Mouse (Mus musculus): ENCODE results near the gene Ugt2b35.
"Not testable (repeated sequence)": the region's sequence is repeated elsewhere in the genome, so short reads cannot be mapped to it uniquely, and the experiment has no call there.

Ugt2b35 gene

DNA sequence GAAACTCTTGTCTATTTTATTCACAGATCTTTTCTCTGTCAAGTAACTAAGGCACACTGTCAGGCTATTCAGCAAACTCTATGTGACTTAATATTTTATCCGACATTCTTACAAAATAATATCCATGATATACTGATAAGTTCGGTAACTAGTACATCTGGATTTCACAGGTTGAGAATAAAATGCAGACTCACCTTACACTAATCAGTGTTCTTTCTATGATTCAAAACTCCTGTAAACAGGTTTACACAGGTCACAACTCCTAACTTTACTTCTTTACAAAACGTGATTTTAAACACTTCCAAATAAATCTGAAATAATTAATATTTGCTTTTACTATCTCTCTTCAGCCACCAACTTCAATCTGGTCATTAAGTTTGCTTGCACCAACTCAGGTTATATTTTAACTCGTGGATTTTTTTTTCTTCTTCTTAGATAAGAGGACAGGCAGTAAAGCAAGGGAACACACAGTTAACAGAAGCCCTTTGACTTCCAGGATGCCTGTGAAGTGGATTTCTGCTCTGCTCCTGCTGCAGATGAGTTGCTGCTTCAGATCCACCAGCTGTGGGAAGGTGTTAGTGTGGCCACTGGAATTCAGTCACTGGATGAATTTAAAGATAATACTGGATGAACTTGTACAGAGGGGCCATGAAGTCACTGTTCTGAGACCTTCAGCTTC lies at the start of gene Ugt2b35:
Ugt2b35 (plus strand) TSS at position 466 of the 679 bp plus-strand sequence.
- no peak for DNase-seq

DNA sequence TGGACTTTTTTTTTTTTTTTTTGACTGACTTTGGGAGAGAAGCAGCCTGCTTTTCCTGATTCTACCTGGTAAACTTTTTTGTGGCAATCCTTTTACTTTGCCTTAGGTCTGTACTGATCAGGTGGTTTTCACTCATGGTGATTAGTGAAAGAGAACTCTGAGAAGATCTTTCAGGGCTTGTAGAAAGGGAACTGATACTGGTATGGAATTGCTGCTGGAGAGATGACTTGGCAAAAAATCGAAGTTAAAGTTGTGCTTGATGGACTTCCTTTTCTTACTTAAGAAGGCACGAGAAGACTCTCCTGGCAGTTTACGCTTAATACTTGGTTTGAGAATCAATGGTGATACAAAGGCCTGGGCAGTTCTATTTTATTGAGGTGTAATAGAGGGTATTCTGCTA lies 40.2 kb upstream of the Ugt2b35 start:
- DNase-seq: no peak

- no peak for DNase-seq
These were observed 38.9 kb upstream of the Ugt2b35 start for GRCm38 (mm10) chr5:86961587-86962358.

GRCm38 (mm10) chr5:86962849-86963248 lies 37.8 kb upstream of the Ugt2b35 start:
- not testable (repeated sequence) for DNase-seq

DNA sequence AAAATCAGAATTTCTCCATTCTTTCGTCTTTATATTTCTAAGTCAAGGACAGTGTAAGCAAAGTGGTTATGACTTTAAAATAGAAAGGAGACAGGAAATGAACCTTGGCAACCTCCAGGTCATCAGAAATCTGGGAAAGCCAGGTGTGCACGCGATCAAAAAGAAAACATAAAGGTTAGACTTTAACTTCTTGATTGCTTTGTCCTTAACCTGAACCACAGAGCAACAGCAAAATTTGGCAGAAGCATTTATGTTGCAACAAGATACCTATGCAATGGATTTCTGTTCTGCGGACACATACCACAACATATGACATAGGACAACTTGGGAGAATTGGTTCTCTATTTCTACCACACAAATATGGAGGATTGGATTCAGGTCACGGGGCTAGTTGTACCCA lies 33.4 kb upstream of the Ugt2b35 start:
- not testable (repeated sequence) for DNase-seq

GRCm38 (mm10) chr5:87004735-87005134 lies 4.1 kb downstream of the Ugt2b35 start:
- DNase-seq: no peak

DNA sequence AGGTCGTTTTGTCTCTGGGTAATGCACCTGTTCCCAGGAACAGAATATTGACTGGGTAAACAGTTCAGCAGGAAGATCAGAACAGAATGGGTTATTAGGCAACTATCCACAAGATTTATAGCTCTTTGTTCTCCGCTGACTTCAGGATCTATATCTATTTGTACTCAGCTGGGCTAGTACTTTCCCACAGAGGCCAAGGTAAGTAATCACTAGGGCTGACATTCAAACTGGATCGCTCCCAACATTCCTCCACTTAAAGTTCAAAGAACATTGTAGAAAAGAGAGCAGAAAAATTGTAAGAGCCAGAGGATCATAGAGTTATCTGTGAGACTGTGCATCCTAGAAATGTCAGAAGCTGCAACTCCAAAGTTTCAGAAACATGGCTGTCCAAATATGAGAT lies 14.8 kb downstream of the Ugt2b35 start:
- no peak for DNase-seq

- DNase-seq: no peak
These were observed 26.7 kb downstream of the Ugt2b35 start for GRCm38 (mm10) chr5:87027359-87027758.

GRCm38 (mm10) chr5:87030624-87031023 lies 30.0 kb downstream of the Ugt2b35 start:
- no peak for DNase-seq
